Mouse (Mus musculus) megakaryocyte, embryonic 14.5 days (primary cell): ENCODE measurements at regions not wholly inside any gene's neighbourhood (a gene's known extent, or its start where the extent isn't known, plus 50 kb on each side); places are given as distances from the start of the nearest gene placed in this dataset.

Experiments used
- H3K27me3 ChIP-seq: replicated peaks from 2 replicates; pipeline ENCODE3; 2012; ENCODE audit warnings: inconsistent platforms
- H3K36me3 ChIP-seq: replicated peaks from 2 replicates; pipeline ENCODE3; 2012; ENCODE audit warnings: low read length, inconsistent platforms, mixed read lengths
- H3K4me1 ChIP-seq: 2 replicates; pipeline ENCODE4 v1.6.1; 2012; ENCODE audit warnings: inconsistent platforms
- H3K4me3 ChIP-seq: replicated peaks from 2 replicates; pipeline ENCODE3; 2012; ENCODE audit warnings: moderate library complexity, mild to moderate bottlenecking, inconsistent platforms
- H3K9me3 ChIP-seq: 2 replicates; pipeline ENCODE4 v1.6.1; 2012; ENCODE audit warnings: inconsistent platforms
- FLI1 ChIP-seq: IDR thresholded peaks from 2 replicates; pipeline ENCODE4 v1.6.1; 2012; ENCODE audit warnings: low read length, inconsistent platforms, mixed read lengths
- GATA1 ChIP-seq: IDR thresholded peaks from 3 replicates; pipeline ENCODE4 v1.6.1; 2012; ENCODE audit warnings: mixed read lengths, low read length, inconsistent platforms, borderline replicate concordance

GRCm38 (mm10) chrX:12322453-12322852, 162.3 kb upstream of the Bcor start:
- H3K4me1 ChIP-seq, result no peaks in the 10 kb centered on the region
- peaks cover 28% of the 10 kb centered on the region for H3K27me3 ChIP-seq
- no peaks in the 10 kb centered on the region for H3K36me3 ChIP-seq
- H3K4me3 ChIP-seq, result no peak overlapping the region
- peaks cover 12% of the 10 kb centered on the region for H3K9me3 ChIP-seq
- TF ChIP-seq FLI1 (no peak), GATA1 (no peak)

- H3K4me1 ChIP-seq, result no peaks in the 10 kb centered on the region
- H3K36me3 ChIP-seq, result no peaks in the 10 kb centered on the region
- H3K9me3 ChIP-seq, result peaks cover 12% of the 10 kb centered on the region
- H3K27me3 ChIP-seq, result peaks cover 29% of the 10 kb centered on the region
- no peak overlapping the region for H3K4me3 ChIP-seq
- TF ChIP-seq FLI1 (no peak), GATA1 (no peak)
Measured at GRCm38 (mm10) chrX:12323268-12323667, 163.1 kb upstream of the Bcor start.

- H3K4me3 ChIP-seq, result no peak overlapping the region
- TF ChIP-seq GATA1 (no peak), FLI1 (no peak)
- H3K27me3 ChIP-seq, result peaks cover 27% of the 10 kb centered on the region
- no peaks in the 10 kb centered on the region for H3K36me3 ChIP-seq
- no peaks in the 10 kb centered on the region for H3K4me1 ChIP-seq
- H3K9me3 ChIP-seq, result peaks cover 12% of the 10 kb centered on the region
Measured at GRCm38 (mm10) chrX:12323812-12324211, 163.7 kb upstream of the Bcor start.

- Histone ChIP-seq H3K4me1 (0 out of 2 replicates have a peak, but pooled peaks cover under 1% of the 10 kb centered on the region), H3K36me3 (no peaks in the 10 kb centered on the region), H3K4me3 (no peak overlapping the region), H3K9me3 (peaks cover 8% of the 10 kb centered on the region), H3K27me3 (peaks cover 23% of the 10 kb centered on the region)
- TF ChIP-seq GATA1 (no peak), FLI1 (no peak)
Measured at GRCm38 (mm10) chrX:12327464-12327863, 167.3 kb upstream of the Bcor start.

GRCm38 (mm10) chrX:12340561-12340960, 180.4 kb upstream of the Bcor start:
- 0 out of 2 replicates have a peak, but pooled peaks cover 3% of the 10 kb centered on the region for H3K4me1 ChIP-seq
- peaks cover 13% of the 10 kb centered on the region for H3K27me3 ChIP-seq
- no peaks in the 10 kb centered on the region for H3K9me3 ChIP-seq
- no peaks in the 10 kb centered on the region for H3K36me3 ChIP-seq
- TF ChIP-seq FLI1, result no peak
- H3K4me3 ChIP-seq, result no peak overlapping the region

GRCm38 (mm10) chrX:12341356-12341965, 181.3 kb upstream of the Bcor start:
- Histone ChIP-seq H3K36me3 (no peaks in the 10 kb centered on the region), H3K4me3 (no peak overlapping the region), H3K27me3 (peaks cover 13% of the 10 kb centered on the region), H3K4me1 (0 out of 2 replicates have a peak, but pooled peaks cover 3% of the 10 kb centered on the region), H3K9me3 (no peaks in the 10 kb centered on the region)
- TF ChIP-seq FLI1 (no peak), GATA1 (no peak)

GRCm38 (mm10) chrX:12344805-12345555, 184.8 kb upstream of the Bcor start:
- TF ChIP-seq GATA1 (no peak), FLI1 (no peak)
- H3K4me1 ChIP-seq, result no peaks in the 10 kb centered on the region
- peaks cover 4% of the 10 kb centered on the region; the same call in 1 of the 2 replicates for H3K9me3 ChIP-seq
- no peaks in the 10 kb centered on the region for H3K36me3 ChIP-seq
- H3K27me3 ChIP-seq, result peaks cover 20% of the 10 kb centered on the region
- H3K4me3 ChIP-seq, result no peak overlapping the region

GRCm38 (mm10) chrX:12346856-12347255, 186.7 kb upstream of the Bcor start:
- Histone ChIP-seq H3K9me3 (peaks cover 4% of the 10 kb centered on the region; the same call in 1 of the 2 replicates), H3K4me1 (no peaks in the 10 kb centered on the region), H3K27me3 (peaks cover 16% of the 10 kb centered on the region), H3K4me3 (no peak overlapping the region), H3K36me3 (no peaks in the 10 kb centered on the region)
- TF ChIP-seq GATA1 (no peak), FLI1 (no peak)

GRCm38 (mm10) chrX:12348117-12348516, 188.0 kb upstream of the Bcor start:
- peaks cover 4% of the 10 kb centered on the region; the same call in 1 of the 2 replicates for H3K9me3 ChIP-seq
- peaks cover 19% of the 10 kb centered on the region for H3K27me3 ChIP-seq
- H3K4me1 ChIP-seq, result peaks cover 7% of the 10 kb centered on the region
- H3K36me3 ChIP-seq, result no peaks in the 10 kb centered on the region
- TF ChIP-seq FLI1 (no peak), GATA1 (no peak)
- no peak overlapping the region for H3K4me3 ChIP-seq

GRCm38 (mm10) chrX:12354875-12355274, 194.7 kb upstream of the Bcor start:
- H3K4me1 ChIP-seq, result peaks cover 15% of the 10 kb centered on the region
- TF ChIP-seq FLI1 (no peak), GATA1 (no peak)
- no peaks in the 10 kb centered on the region for H3K36me3 ChIP-seq
- no peak overlapping the region for H3K4me3 ChIP-seq
- H3K9me3 ChIP-seq, result no peaks in the 10 kb centered on the region
- peaks cover 35% of the 10 kb centered on the region for H3K27me3 ChIP-seq
